Mouse (Mus musculus) embryonic facial prominence, embryonic 13.5 days (tissue): ENCODE measurements around the gene Slc9a8. TPM values are rescaled to one million over a fixed set of nuclear protein-coding genes. Genes with fewer than 3 reads are reported as not detected.
"Not testable (repeated sequence)": the region's sequence is repeated elsewhere in the genome, so short reads cannot be mapped to it uniquely, and the experiment has no call there.

ENCODE experiments used
- ATAC-seq: fragments of 200-750 bp; cut with Nextera tagmentation; 2 replicates; pipeline ENCODE4 v1.8.0; 2017; ENCODE audit warnings: low read depth; ENCODE audit not compliant: insufficient number of reproducible peaks, insufficient read depth, low FRiP score, low TSS enrichment
- H3K27ac ChIP-seq: fragments of 300-500 bp; sonication (generic); 2 replicates; pipeline ENCODE4 v1.5.1; 2015; ENCODE audit warnings: moderate library complexity, mild to moderate bottlenecking, inconsistent platforms
- H3K27me3 ChIP-seq: fragments of 300-500 bp; sonication (generic); 2 replicates; pipeline ENCODE4 v1.6.1; 2015; ENCODE audit warnings: mild to moderate bottlenecking, inconsistent platforms
- H3K36me3 ChIP-seq: fragments of 300-500 bp; sonication (generic); 2 replicates; pipeline ENCODE4 v1.6.1; 2015; ENCODE audit warnings: mild to moderate bottlenecking, inconsistent platforms
- H3K4me1 ChIP-seq: fragments of 300-500 bp; sonication (generic); 2 replicates; pipeline ENCODE4 v1.6.1; 2015; ENCODE audit warnings: inconsistent platforms
- H3K4me2 ChIP-seq: fragments of 300-500 bp; sonication (generic); 2 replicates; pipeline ENCODE4 v1.6.1; 2015; ENCODE audit warnings: moderate library complexity, mild to moderate bottlenecking, inconsistent platforms
- H3K4me3 ChIP-seq: fragments of 300-500 bp; sonication (generic); 2 replicates; pipeline ENCODE4 v1.5.1; 2015; ENCODE audit warnings: mild to moderate bottlenecking, inconsistent platforms
- H3K9ac ChIP-seq: fragments of 300-500 bp; sonication (generic); 2 replicates; pipeline ENCODE4 v1.6.1; 2015; ENCODE audit warnings: mild to moderate bottlenecking, inconsistent platforms
- H3K9me3 ChIP-seq: fragments of 300-500 bp; sonication (generic); 2 replicates; pipeline ENCODE4 v1.6.1; 2016; ENCODE audit warnings: inconsistent platforms
- WGBS: fragments of 180-500 bp; shearing (Covaris S2); methylation state at CpG from one replicate; pipeline ENCODE4 v1.1.7; 2015; ENCODE audit warnings: mixed read lengths; 5-methylcytosine and 5-hydroxymethylcytosine counted together
- polyA plus RNA-seq: library from polyadenylated mRNA; unstranded; fragments of >200 nt; fragmentation: Nextera tagmentation; extraction: Ambion mirVana; gene quantifications from 2 replicates; pipeline ENCODE4 v1.2.1, GENCODE M21; 2015

Gene Slc9a8
- polyA plus RNA-seq, 1 experiment from 2014 or later = 21.7 TPM

GRCm38 (mm10) chr2:167386456-167386855, 35.1 kb upstream of the Slc9a8 start:
- WGBS = 81% methylated on average over 4 of the region's 4 CpGs

GRCm38 (mm10) chr2:167386998-167387397, 34.5 kb upstream of the Slc9a8 start:
- no peak overlapping the region for H3K4me3 ChIP-seq
- H3K9me3 ChIP-seq = no peaks in the 10 kb centered on the region
- 69% methylated on average over 6 of the region's 6 CpGs for WGBS
- H3K9ac ChIP-seq = no peak overlapping the region
- no peak overlapping the region for H3K27ac ChIP-seq
- no peak for ATAC-seq
- no peaks in the 10 kb centered on the region for H3K27me3 ChIP-seq
- no peaks in the 10 kb centered on the region for H3K4me1 ChIP-seq
- no peaks in the 10 kb centered on the region for H3K36me3 ChIP-seq
- H3K4me2 ChIP-seq = no peak overlapping the region

More at GRCm38 (mm10) chr2:167386456-167386855, 35.1 kb upstream of the Slc9a8 start:
- Histone ChIP-seq H3K36me3 (no peaks in the 10 kb centered on the region), H3K4me3 (no peak overlapping the region), H3K9me3 (no peaks in the 10 kb centered on the region), H3K4me1 (no peaks in the 10 kb centered on the region), H3K27ac (no peak overlapping the region), H3K4me2 (no peak overlapping the region), H3K9ac (no peak overlapping the region), H3K27me3 (no peaks in the 10 kb centered on the region)
- ATAC-seq = no peak

GRCm38 (mm10) chr2:167394426-167394825, 27.1 kb upstream of the Slc9a8 start:
- no peak for ATAC-seq
- H3K36me3 ChIP-seq = no peaks in the 10 kb centered on the region
- no peaks in the 10 kb centered on the region for H3K9me3 ChIP-seq
- H3K27ac ChIP-seq = no peak overlapping the region
- H3K9ac ChIP-seq = no peak overlapping the region
- H3K27me3 ChIP-seq = no peaks in the 10 kb centered on the region
- H3K4me3 ChIP-seq = no peak overlapping the region
- H3K4me2 ChIP-seq = no peak overlapping the region
- no peaks in the 10 kb centered on the region for H3K4me1 ChIP-seq
- WGBS = 89% methylated on average over 7 of the region's 7 CpGs

- H3K36me3 ChIP-seq, H3K27me3 ChIP-seq, H3K4me2 ChIP-seq, H3K9me3 ChIP-seq, H3K9ac ChIP-seq, H3K27ac ChIP-seq, H3K4me3 ChIP-seq, H3K4me1 ChIP-seq, ATAC-seq: not testable (repeated sequence)
- 95% methylated on average over 9 of the region's 9 CpGs for WGBS
These were observed 25.1 kb upstream of the Slc9a8 start for GRCm38 (mm10) chr2:167396420-167396819.

GRCm38 (mm10) chr2:167399012-167399411, 22.5 kb upstream of the Slc9a8 start:
- no peak for ATAC-seq
- Histone ChIP-seq H3K27me3 (no peaks in the 10 kb centered on the region), H3K4me1 (peaks cover 8% of the 10 kb centered on the region; the same call in 1 of the 2 replicates), H3K9ac (no peak overlapping the region), H3K9me3 (no peaks in the 10 kb centered on the region), H3K36me3 (no peaks in the 10 kb centered on the region), H3K4me3 (no peak overlapping the region), H3K27ac (no peak overlapping the region), H3K4me2 (no peak overlapping the region)
- WGBS = 44% methylated on average over 4 of the region's 4 CpGs

- ATAC-seq = no peak
- Histone ChIP-seq H3K36me3 (no peaks in the 10 kb centered on the region), H3K4me1 (peaks cover 8% of the 10 kb centered on the region; the same call in 1 of the 2 replicates), H3K9me3 (no peaks in the 10 kb centered on the region), H3K9ac (no peak overlapping the region), H3K4me2 (no peak overlapping the region), H3K27ac (no peak overlapping the region), H3K4me3 (no peak overlapping the region), H3K27me3 (no peaks in the 10 kb centered on the region)
- 84% methylated on average over 7 of the region's 7 CpGs for WGBS
These were observed 21.9 kb upstream of the Slc9a8 start for GRCm38 (mm10) chr2:167399646-167400045.

- 70% methylated on average over 7 of the region's 7 CpGs for WGBS
- Histone ChIP-seq H3K9me3 (0 out of 2 replicates have a peak, but pooled peaks cover 3% of the 10 kb centered on the region), H3K4me1 (peaks cover 8% of the 10 kb centered on the region; the same call in 1 of the 2 replicates), H3K4me3 (no peak overlapping the region), H3K27ac (no peak overlapping the region), H3K4me2 (no peak overlapping the region), H3K27me3 (no peaks in the 10 kb centered on the region), H3K36me3 (no peaks in the 10 kb centered on the region), H3K9ac (peak overlapping the region; percentile 16; the same call in 1 of the 2 replicates)
- ATAC-seq = no peak
These were observed 18.4 kb upstream of the Slc9a8 start for GRCm38 (mm10) chr2:167403085-167403484.

- WGBS = 74% methylated on average over 20 of the region's 20 CpGs
- peaks cover 8% of the 10 kb centered on the region; the same call in 1 of the 2 replicates for H3K4me1 ChIP-seq
- H3K9ac ChIP-seq = no peak overlapping the region
- no peaks in the 10 kb centered on the region for H3K36me3 ChIP-seq
- H3K27ac ChIP-seq = no peak overlapping the region
- 0 out of 2 replicates have a peak, but pooled peaks cover 3% of the 10 kb centered on the region for H3K9me3 ChIP-seq
- ATAC-seq = no peak
- H3K4me3 ChIP-seq = no peak overlapping the region
- H3K4me2 ChIP-seq = no peak overlapping the region
- H3K27me3 ChIP-seq = no peaks in the 10 kb centered on the region
These were observed 16.2 kb upstream of the Slc9a8 start for GRCm38 (mm10) chr2:167405101-167405880.

- Histone ChIP-seq H3K9me3 (0 out of 2 replicates have a peak, but pooled peaks cover 3% of the 10 kb centered on the region), H3K4me2 (no peak overlapping the region), H3K36me3 (no peaks in the 10 kb centered on the region), H3K4me3 (no peak overlapping the region), H3K27ac (no peak overlapping the region), H3K27me3 (no peaks in the 10 kb centered on the region), H3K9ac (no peak overlapping the region), H3K4me1 (peaks cover 5% of the 10 kb centered on the region; the same call in 1 of the 2 replicates)
- 85% methylated on average over 16 of the region's 16 CpGs for WGBS
- ATAC-seq = no peak
These were observed 14.1 kb upstream of the Slc9a8 start for GRCm38 (mm10) chr2:167407296-167407929.

- Histone ChIP-seq H3K9ac (no peak overlapping the region), H3K4me1 (no peaks in the 10 kb centered on the region), H3K4me3 (no peak overlapping the region), H3K4me2 (no peak overlapping the region), H3K27ac (no peak overlapping the region), H3K36me3 (no peaks in the 10 kb centered on the region), H3K9me3 (0 out of 2 replicates have a peak, but pooled peaks cover 4% of the 10 kb centered on the region), H3K27me3 (no peaks in the 10 kb centered on the region)
- ATAC-seq = no peak
- 85% methylated on average over 5 of the region's 5 CpGs for WGBS
These were observed 7.1 kb upstream of the Slc9a8 start for GRCm38 (mm10) chr2:167414461-167414860.

- no peak overlapping the region for H3K4me3 ChIP-seq
- no peak for ATAC-seq
- 68% methylated on average over 9 of the region's 9 CpGs for whole genome bisulfite sequencing
These were observed 5.4 kb upstream of the Slc9a8 start for GRCm38 (mm10) chr2:167415970-167416563.

More at GRCm38 (mm10) chr2:167415970-167416563, 5.4 kb upstream of the Slc9a8 start:
- Histone ChIP-seq H3K27ac (no peak overlapping the region), H3K4me1 (peaks cover 7% of the 10 kb centered on the region), H3K9me3 (0 out of 2 replicates have a peak, but pooled peaks cover 4% of the 10 kb centered on the region), H3K27me3 (no peaks in the 10 kb centered on the region), H3K9ac (no peak overlapping the region), H3K4me2 (no peak overlapping the region), H3K36me3 (no peaks in the 10 kb centered on the region)
